Mouse (Mus musculus) brain, adult 2 months (tissue): ENCODE measurements around the gene Adamtsl3.

ENCODE experiments used
- DNase-seq: peaks from one replicate; pipeline ENCODE4 v3.0.0; 2011; ENCODE audit warnings: low read depth, low spot score

Adamtsl3 gene

DNA sequence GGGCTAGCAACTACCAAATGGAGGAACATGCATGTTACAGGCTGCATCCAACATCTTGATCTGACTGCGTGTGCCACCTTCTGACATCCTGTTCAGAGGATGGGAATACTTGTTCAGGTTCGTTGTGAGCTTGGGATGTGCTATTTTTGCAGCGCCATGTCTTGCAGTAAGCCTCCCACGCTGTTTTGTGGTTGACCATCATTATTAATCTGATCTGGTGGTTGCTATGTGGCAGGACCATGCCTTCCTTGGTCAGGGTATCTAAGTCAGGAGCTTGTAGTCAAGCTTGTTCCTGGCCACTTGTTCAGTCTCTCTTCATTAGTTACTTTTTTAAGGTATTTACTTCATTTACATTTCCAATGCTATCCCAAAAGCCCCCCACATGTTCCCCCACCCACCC lies 24.7 kb downstream of the Adamtsl3 start:
- DNase-seq = no peak

DNA sequence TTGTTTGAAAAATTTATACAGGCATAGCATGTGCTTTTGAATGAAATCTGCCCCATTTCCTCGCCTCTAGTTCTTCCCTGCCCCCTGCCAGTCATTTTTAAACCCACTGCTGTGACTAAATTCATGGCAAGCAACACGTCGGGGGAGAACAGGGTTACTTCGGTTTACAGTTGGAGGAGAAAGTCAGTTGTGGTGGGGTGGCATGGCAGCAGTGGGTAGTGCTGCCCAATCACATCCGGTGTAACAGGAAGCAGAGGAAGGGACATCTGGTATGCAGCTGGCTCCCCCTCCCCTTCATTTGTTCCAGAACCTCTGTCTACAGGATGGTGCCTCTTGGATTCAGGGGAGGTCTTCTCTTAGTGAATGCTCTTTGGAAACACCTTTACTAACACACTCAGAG lies 25.6 kb downstream of the Adamtsl3 start:
- no peak for DNase-seq

DNA sequence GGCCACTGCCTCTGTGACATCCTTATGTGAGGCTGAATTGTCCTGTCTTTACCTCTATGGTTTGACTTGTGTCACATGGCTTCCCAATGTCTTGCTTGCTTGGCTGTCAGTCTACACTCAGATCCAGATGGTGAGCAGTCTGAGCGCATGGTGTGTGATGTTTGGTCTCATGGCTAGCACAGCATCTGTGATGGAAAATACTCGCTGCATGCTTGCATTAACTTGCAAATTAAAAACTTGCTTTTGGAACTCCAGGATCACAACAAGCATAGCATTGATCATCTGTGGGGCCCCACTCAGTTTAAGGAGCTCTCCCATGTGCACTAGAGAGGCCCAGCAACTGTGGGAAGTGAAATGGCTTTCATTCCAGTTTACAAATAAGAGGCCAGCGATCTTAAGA lies 29.1 kb downstream of the Adamtsl3 start:
- DNase-seq = no peak

DNA sequence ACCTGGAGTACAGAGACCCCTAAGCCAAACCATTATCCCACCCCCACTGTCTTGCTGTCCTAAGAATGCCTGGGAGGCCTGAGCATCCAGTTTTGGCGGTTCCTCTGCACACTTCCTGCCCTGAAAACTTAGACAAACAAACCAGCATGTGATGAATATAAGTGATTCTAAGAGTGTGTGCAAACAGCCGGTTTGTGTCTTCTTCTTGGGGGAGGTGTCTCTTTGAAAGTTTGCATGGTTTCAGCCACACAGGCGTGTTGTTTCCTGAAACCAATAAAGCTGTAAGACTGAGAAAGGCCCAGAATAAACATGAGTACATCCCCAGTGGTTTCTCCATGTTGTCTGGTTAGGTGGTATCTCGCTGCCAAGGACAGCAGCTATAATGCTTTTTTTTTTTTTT lies 30.6 kb downstream of the Adamtsl3 start:
- no peak for DNase-seq

DNA sequence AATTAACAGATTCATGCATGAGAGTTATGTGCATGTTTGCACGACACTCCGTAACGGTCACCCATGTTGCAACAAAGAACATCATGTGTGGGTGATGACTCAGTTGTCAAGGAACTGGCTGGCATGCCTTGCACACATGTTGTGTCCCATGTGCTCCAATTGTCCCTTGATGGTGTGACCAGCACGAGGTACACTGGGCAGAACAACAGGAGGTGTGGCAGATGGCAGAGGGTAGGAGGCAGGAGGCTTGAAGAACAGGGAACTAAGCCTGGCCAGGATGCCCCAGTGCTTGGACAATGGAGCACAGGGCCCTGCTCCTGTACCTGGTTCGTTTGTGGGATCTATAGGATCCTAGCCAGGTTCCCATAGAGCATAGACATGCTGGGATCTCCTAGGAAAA lies 31.0 kb downstream of the Adamtsl3 start:
- peak; percentile 18 for DNase-seq

DNA sequence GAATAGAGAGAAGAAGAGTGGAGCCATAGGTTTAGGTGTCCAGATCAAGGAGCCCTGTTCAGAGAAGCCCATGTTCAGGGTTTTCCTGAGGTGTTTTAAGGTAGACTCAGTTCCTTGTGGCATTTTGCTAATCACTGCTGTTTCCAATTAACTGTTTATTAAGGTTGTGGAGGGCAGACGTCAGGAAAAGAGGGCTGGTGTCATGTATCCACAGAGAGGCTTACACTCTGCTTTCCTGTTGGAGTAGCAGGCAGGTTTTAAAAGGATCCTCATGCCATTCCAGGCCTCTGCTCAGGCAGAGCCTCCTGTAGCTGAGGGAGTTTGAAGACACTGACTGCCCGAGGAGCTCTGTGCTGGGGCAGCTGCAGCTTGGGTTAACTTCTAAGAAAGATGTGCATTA lies 32.6 kb downstream of the Adamtsl3 start:
- no peak for DNase-seq

DNA sequence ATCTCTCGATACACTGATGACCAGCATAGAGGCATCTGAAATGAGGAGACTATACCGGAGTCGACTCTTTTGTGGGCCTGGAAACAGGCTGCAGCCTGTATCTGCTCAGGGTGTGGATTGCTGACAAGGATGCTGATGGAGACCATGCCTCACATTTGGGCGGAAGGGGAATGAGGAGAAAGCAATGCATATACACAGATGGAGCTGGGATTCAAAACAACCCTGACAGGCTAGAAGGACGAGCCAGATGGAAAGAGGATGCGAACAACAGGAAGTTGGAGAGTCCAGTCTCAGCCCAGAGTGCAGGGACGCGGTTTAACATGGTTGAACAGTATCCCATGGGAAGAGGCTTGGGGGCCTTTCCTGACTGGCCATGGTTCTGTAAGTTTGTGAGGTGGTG lies 34.6 kb downstream of the Adamtsl3 start:
- no peak for DNase-seq

DNA sequence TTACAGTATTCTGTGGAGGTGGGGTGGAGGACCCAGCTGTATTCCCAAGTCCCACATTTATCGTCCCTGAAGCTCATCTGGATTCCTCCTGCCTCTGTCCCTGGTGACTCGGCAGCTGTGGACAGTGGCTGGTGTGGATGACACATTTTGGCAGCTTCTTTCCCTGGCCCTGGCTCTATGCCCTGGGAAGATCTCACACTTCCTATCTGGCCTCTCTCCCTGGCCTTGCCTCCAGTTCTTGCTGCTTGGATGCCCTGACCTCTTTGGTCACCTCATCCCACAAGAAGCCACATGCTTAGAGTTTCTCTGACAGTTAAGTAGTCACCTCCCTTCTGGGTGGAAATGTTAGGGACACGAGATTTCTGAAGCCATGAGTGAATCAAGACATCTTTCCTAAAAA lies 35.9 kb downstream of the Adamtsl3 start:
- peak; percentile 45 for DNase-seq

DNA sequence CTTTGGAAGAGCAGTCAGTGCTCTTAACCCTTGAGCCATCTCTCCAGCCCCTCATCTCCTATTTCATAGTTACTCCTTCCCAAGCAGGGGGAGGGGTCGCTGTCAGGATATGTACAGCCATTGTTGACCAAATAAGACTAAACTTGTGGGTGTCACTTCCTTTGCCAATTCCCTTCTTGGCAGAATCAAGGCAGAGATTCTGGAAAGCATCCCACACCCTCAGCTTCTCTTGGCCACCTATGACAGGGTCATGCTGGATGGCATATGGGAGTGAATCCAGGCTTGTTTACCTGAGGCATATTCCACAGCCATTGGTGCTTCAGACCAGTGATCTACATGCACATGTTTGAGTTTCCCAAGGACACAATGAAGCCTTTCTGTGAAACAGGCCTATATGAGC lies 42.8 kb downstream of the Adamtsl3 start:
- DNase-seq = peak; percentile 44

DNA sequence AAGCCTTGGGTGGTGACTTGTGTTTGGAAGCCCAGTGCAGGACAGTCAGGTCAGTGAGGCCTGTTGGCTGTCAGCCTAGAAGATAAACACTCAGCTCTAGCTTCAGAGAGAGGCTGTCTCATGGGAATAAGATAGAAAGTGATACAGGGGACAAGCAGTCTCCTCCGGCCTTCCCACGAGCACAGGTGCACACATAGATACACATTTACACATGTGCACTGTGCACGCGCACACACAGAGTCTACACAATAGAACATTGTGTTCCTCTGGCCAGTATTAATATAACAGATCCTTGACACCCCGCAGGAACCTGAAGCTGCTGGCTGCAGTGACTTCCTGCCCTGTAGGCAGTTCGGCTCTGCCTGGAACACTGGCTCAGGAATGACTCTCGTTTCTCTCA lies 44.3 kb downstream of the Adamtsl3 start:
- DNase-seq = no peak

DNA sequence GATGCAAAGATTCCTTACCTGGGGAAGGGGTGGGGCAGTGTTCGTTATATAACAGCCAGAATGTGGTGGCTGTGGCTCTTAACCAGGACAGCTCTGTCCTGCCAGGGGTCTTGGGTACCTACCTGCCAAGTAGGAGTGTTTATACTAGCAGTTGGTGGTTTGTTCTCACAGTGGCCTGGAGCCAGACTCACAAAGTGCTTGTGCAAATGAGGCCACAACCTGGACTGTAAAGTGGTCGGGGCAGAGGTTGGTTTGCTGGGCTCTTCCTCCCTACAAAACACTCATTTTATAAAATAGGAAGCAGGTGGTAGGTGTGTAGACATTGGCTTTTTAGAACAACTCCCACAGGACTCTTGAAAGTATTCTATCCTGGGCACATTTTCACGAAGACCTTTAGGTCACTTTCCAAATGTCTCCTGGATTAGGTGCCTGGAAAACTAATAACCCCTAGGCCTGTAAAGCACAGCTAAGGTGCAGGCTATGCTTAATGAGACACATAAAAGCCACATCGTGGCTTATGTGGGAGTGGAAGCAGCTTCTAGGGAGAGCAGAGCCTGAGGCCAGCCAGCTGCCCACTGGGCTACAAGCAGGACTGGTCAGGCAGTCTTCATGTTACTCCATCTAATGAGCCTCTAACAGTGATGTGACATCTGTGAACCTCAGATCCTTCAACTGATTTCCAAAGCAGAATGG lies 47.5 kb downstream of the Adamtsl3 start:
- DNase-seq = no peak

DNA sequence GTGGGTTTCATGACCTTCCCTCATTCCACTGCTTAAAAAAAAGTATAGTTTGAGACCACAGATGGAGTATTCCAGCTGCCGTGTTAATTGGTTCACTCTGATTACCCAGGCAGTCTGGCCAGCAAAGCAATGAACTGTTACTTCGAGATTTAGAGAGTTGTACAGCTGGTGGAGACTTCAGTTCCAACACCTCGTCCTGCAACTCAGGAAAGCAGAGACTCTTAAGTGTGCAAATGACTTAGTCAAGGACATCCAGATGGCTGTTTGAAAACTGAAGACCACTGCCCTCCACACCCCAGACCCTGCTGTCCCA lies 48.0 kb downstream of the Adamtsl3 start:
- no peak for DNase-seq

DNA sequence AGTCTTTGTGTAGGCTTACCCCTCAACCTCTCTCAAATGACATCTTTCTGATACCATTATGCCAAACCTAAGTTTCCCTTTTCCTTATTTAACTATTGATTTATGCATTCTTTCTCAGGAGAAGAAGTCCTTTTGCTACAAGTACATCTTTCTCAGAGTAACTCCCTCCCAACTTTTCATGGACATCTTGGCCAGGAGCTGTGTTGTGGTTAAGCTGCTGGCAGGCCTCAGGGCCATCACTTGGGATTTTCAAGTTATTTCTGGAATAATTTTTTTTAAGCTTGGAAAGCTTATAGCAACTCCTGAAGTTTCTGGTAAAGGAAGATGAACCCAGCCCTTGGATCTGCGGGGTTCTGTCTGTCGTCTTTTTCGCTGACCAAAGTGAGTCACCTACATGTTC lies 51.6 kb downstream of the Adamtsl3 start:
- DNase-seq = no peak

DNA sequence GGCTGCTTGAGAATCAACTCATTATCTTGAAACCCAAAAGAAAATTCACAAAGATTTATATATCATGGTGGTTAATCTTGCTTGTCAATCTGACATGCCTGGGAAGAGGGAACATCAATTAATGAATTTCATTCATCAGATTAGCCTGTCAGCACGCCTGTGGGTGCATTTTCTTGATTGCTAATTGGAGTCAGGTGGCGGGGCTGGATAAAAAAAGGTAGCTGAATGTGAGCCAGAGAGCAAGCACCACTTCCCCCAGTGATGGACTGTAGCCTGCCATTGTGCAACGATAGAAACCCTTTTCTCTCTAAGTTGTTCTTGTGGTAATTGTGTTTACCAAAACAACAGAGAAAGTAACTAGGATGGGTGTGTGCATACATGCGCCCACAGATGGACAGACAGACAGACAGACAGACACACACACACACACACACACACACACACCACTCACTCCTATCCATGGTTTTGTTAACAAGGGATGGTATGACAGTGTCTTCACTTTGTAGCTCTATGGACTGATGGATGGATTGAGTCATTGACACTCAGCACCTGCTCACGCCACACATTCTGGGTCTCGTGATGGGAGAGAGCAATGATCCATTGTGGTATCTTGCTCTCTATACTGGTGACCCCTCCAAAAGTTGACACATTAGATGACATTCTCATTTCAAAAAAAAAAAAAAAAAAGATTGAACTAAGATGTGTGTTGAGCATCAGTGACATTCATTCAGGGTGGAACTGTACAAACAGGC lies 59.1 kb downstream of the Adamtsl3 start:
- no peak for DNase-seq

DNA sequence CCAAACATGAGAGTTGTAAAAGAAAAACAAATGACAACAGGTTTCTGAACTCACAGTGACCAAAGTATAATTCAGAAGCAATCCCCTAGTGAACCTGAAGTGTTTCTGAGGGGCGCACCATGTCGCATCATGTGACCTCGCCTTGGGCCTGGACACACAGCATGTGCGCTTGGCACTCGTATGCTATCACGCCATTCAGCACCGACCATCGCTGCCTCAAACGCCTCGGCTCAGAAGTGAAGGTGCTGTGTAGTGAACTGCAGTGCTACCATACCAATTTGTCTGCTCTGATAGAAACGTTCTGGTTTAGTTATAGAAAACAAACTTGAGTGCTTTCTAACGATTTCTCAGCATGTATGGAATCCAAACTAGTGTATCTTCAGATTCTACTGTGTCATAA lies 59.7 kb downstream of the Adamtsl3 start:
- no peak for DNase-seq

DNA sequence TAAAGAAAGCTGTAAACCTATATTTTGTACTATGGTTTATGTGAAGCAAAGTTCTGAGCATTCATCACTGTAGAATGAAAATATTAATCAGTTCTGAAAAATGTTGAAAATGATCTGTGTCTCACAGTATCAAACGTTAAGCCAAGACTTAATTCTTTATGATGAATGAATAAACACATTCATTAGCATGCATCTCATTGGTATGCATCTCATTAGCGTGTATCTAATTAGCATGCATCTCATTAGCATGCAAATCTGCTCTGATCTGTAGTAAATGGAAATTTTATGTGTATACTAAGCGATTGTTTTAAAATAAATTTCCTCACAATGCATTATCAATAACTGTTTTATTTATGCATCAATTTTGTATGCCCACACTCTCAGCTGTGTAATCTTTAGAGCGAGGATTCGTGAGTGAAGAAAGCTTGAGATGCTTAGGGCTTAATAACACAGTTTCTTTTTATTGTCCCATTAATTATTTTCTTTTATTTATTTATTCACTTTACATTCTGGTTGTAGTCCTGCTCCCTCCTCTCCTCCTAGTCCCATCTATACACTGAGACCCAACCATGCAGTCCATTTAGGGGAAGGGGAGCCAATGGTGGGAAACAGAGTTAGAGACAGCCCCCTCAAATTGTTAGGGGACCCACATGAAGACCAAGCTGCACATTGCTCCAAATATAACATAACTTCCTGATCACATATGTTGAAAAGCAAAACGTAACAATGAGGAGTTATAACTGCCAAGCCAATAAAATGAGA lies 60.4 kb downstream of the Adamtsl3 start:
- DNase-seq = no peak

DNA sequence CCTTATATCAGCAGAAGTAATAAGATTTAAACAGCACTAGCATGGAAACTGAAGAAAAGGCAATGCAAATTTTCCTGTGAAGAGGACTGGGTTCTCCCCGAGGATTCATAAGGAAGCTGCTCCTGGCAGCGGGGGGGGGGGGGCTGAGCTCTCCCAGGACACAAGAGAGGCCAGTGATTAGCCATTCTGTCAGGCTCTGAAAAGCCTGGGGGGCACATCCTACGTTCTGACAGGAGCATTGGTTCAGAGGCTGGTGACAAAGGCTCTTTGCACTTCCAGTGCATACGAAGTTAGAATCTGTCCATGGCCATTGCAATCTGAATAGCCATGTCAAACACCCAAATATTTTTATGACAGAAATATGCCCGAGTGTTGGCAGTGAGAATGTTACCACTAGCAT lies 61.4 kb downstream of the Adamtsl3 start:
- DNase-seq = no peak

DNA sequence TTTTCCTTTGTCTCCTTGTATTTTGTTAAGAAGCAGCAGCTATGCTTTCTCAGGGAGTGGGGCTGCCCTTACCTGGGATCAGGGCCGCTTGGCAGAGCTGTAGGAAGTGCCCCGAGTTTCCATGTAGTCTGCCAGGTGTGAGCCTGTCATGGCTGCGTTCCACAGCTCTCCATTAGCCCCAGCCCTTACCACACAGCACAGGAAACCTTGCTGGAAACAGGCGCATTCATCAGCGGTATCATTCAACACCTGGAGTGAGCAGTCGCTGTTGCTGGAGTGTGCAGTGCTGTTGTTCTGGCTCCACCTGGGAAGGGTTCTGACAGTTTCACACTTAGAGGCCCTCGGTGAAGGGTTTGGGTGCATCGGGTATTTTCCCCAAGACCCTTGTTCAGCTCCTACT lies 62.1 kb downstream of the Adamtsl3 start:
- DNase-seq = no peak

DNA sequence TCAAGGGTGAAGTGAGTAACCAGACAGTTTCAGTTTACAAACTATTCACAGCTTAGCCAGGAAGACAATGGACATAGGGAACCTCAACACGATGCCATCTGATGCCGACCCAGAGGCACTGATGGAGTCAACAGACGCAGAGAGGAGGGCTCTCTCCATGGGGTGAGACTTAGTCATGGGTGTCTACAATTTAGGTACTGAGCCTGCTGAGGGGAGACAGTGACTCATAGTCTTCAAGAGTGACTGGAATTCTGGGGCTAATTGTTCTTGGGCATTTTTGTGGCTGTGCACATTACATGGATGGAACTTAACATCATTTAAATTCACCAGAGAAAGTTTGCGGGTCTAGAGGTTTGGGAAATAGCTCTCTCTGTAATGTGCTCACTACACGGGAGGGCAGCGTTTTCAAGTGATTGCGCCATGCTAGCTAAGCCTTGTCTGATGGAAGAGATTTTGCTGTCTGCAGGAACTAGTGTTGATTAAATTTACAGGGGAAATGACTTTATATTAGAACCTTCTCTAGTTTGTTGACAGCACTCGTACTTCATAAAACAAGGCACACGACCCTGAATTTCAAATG lies 70.1 kb downstream of the Adamtsl3 start:
- DNase-seq = no peak

DNA sequence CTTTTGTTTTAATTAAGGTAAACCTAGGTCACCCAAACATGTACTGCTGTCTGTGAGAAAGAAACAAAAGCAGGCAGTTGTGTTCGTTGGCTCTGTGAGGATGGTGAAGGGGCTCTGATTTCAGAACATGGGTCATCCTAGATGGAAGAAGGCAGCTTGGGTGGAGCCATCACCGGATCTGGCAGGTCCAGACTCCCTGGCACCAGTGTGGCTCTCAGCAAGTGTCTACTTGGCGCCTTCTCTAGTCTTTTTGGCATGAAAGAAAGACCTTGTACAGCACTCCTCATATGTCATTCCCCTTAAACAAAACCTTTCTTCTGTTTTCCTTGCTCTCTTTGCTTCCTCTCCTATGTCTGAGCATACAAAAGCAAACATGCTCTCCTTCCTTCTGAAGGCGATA lies 75.5 kb downstream of the Adamtsl3 start:
- DNase-seq = peak; percentile 39

DNA sequence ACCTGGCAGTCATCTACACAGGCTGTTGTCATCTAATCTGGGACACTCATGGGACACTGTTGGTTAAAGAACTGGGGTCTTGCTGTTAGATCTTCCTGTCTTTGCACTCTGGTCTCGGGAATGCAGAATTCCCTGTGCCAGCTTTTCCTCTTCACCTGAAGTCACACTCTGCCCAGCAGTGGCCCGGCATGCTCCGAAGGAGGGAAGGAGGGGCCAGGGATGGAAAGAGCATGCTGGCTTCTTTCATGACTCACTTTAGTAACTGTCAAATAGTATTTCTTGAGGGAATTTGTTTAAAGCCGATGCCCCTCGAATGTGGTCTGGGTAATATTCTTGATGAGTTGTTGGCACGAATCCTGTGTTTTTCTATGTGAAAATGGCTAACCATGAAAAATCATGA lies 81.2 kb downstream of the Adamtsl3 start:
- DNase-seq = no peak

DNA sequence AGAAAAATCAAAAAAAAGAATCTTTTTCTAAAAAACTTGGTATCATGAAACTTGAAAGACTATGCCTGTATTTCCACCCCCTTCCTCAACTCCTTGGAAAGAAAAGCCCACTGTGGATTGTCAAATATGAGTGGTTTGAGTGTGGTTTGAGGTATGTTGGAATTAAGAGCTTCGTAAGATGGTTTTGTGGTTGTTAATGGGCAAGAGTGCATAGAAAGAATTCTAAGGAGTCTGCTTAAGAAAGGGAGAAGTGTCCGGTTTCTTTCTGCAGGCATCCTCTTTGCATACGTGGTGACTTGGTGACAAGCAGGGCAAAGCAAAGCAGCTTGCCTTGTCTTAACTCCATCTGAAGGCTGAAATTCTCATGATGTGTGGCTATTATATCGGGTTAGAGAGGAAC lies 81.6 kb downstream of the Adamtsl3 start:
- no peak for DNase-seq
